Mouse (Mus musculus): ENCODE measurements at regions not wholly inside any gene's neighbourhood (a gene's known extent, or its start where the extent isn't known, plus 50 kb on each side); places are given as distances from the start of the nearest gene placed in this dataset.

DNA sequence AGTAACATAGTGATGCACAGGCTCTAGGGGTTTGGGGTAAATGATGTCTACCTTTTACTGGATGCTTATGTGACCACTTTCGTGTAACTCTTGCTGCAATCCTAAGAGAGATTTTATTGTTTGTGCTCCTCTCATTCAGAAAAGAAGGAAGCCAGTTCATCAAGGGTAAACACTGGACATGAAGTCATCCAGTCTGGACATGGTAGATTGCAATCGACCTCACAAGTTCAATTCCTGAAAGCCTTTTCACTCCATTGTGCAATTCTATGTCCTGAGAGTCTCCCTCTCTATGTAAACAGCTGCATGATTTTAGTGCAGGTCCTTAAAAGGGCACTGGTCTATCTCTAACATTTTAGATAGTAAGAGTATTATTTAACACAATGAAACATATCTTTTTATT lies 73.5 kb upstream of the Gm16223 start:
- TF ChIP-seq CTCF (IDR thresholded peaks at IDR 0.05; ENCODE audit: borderline replicate concordance, extremely low read depth, insufficient read depth, insufficient read length) (no peak), POLR2A (IDR thresholded peaks at IDR 0.05; ENCODE audit: borderline replicate concordance, extremely low read depth, insufficient read depth, insufficient read length, poor library complexity, severe bottlenecking) (no peak)
- DNase-seq (ENCODE audit: low read depth): no peak

DNA sequence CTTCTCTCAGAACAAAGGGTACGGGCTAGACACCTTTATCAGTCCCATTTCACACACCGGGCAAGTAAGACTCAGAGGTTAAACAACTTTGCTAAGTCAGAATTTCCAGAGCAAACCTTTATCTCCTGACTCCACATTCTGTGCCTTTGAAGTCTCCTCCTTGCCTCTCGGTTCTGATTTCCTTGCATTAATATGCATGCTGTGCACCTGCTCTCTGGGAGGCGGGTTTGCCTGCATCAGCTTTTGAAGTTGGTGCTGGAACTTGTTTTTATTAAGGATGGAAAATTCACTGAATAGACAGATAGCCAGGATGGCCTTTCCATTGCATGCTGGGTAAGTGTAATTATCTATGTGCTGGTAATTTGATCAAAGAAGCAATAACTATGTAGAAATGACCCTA lies 84.2 kb upstream of the Gm16223 start:
- TF ChIP-seq POLR2A (IDR thresholded peaks at IDR 0.05; ENCODE audit: borderline replicate concordance, extremely low read depth, insufficient read depth, insufficient read length, poor library complexity, severe bottlenecking) (no peak), CTCF (IDR thresholded peaks at IDR 0.05; ENCODE audit: borderline replicate concordance, extremely low read depth, insufficient read depth, insufficient read length) (no peak)
- DNase-seq (ENCODE audit: low read depth): peak; percentile 49

DNA sequence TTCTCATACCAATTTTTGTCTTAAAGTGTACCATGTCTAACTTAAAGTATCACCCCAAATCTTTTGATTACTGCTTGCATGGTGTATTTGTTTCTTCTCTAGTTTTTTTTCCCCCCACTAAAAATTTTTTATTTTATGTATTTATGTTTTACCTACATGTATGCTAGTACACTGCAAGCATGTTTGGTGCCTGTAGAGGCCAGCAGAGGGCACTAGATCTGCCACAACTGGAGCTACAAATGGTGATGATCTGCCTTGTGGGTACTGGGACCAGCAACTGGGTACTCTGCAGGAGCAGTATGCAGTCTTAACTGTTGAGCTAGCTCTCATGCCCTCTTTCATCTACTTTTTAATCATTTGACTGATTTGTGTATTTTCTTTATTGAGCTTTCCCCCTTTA lies 92.2 kb upstream of the Gm16223 start:
- DNase-seq (ENCODE audit: low read depth): no peak
- peak; percentile 5; the same call in 1 of the 2 replicates for TF ChIP-seq CTCF (IDR thresholded peaks at IDR 0.05; ENCODE audit: borderline replicate concordance, extremely low read depth, insufficient read depth, insufficient read length)
- TF ChIP-seq POLR2A (IDR thresholded peaks at IDR 0.05; ENCODE audit: borderline replicate concordance, extremely low read depth, insufficient read depth, insufficient read length, poor library complexity, severe bottlenecking): no peak

DNA sequence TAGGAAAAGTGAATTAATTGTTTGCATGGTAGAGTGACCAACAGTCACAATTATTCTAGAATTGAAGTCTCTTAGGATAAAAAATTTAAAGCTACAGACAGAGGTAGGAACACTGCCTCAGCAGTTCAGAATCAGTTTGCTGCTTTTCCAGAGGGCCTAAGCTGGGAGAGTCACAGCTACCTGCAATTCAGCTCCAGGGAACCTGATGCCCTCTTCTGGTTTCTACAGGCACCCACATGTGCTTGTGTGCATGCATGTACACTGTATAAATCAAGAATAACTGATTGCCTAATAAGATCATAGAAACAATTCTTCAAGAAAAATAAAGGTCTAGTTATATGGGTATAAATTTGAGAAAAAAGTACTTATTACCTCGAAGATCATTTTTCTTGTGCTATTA lies 96.6 kb upstream of the Gm16223 start:
- TF ChIP-seq CTCF (IDR thresholded peaks at IDR 0.05; ENCODE audit: borderline replicate concordance, extremely low read depth, insufficient read depth, insufficient read length): peak; percentile 14; the same call in 1 of the 2 replicates
- TF ChIP-seq POLR2A (IDR thresholded peaks at IDR 0.05; ENCODE audit: borderline replicate concordance, extremely low read depth, insufficient read depth, insufficient read length, poor library complexity, severe bottlenecking): no peak
- peak; percentile 37 for DNase-seq (ENCODE audit: low read depth)

DNA sequence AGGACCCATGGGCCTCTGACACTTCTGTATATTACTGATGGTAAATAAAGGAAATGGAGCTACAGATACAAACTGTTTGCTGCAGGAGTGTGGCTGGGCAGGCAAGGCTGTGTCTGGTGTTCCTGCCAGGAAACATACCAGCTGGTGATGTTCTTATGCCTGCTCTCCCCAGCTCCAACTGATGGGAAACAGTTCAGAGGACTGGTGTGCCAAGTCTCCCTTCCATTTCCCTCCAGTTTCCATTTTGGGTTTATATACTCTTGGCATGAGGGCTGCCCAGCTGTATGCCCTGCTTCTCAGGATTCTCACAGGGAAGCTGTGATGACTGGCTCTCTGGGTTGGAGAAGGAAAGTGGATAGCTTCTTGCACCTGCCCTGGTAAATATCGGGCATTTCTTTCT lies 100.8 kb upstream of the Gm16223 start:
- peak; percentile 41 for DNase-seq (ENCODE audit: low read depth)
- TF ChIP-seq POLR2A (IDR thresholded peaks at IDR 0.05; ENCODE audit: borderline replicate concordance, extremely low read depth, insufficient read depth, insufficient read length, poor library complexity, severe bottlenecking): no peak
- no peak for TF ChIP-seq CTCF (IDR thresholded peaks at IDR 0.05; ENCODE audit: borderline replicate concordance, extremely low read depth, insufficient read depth, insufficient read length)

DNA sequence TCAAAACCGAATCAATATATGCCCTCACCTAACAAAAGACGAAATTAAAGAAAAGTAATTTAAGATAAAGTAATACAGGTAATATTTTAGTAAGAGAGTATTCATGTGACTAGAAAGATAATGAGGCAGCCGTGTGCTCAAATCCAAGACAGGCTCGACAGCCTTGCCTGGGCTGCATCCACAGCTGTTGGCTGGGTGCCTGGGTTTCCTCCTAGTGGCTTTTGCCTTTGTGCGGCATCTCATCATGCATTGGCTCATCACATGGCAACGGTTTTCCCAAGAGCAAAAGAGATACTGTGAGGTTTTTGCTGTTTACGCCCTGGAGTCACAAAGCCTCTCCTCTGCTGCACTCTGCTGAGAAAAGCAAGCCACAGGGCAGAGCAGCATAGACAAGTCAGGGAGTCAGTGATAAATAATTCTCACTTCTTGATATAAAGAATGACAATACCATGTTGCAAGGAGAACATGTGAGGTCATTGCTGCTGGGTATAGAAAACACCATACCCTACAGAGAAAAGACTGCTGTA lies 103.1 kb upstream of the Bod1l start:
- DNase-seq (ENCODE audit: low read depth): peak; percentile 82

DNA sequence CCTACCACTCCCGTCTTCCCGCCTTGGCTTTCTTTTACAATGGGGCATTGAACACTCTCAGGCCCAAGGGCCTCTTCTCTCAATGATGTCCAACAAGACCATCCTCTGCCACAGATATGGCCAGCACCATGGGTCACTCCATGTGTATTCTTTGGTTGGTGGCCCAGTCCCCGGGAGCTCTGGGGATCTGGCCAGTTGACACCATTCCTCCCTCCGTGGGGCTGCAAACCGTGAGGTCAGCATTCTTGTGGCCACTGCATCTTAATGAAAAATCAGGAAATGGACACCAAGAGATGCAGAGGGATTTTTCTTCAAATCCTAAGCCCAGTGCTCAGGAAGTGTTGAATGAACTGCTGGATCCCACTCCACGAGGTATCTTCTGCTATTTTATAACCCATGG lies 99.3 kb upstream of the Bod1l start:
- TF ChIP-seq CTCF (IDR thresholded peaks at IDR 0.05; ENCODE audit: borderline replicate concordance, extremely low read depth, insufficient read depth, insufficient read length) (no peak), POLR2A (IDR thresholded peaks at IDR 0.05; ENCODE audit: borderline replicate concordance, extremely low read depth, insufficient read depth, insufficient read length, poor library complexity, severe bottlenecking) (no peak)
- no peak for DNase-seq (ENCODE audit: low read depth)

More for the DNA sequence above, 103.1 kb upstream of the Bod1l start:
- TF ChIP-seq CTCF (IDR thresholded peaks at IDR 0.05; ENCODE audit: borderline replicate concordance, extremely low read depth, insufficient read depth, insufficient read length) (no peak), POLR2A (IDR thresholded peaks at IDR 0.05; ENCODE audit: borderline replicate concordance, extremely low read depth, insufficient read depth, insufficient read length, poor library complexity, severe bottlenecking) (no peak)

DNA sequence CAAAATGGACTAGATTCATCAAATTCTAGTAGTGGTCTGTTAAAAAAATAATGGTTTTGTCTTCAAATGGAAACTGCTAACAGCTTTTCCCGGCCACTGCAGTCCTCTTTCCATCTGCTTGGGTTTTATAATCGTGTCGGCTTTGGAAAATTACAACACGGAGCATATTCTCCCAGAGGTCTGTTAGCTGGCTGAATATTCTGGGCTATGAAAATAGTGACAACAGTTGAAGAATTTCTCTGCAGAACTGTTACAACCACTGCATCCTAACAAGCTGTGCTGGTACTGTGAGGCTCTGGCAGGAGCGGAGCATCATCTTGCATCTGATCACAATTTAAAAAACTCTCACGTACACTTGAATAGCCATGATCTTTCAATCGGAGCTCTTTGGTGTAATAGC lies 98.0 kb upstream of the Bod1l start:
- TF ChIP-seq POLR2A (IDR thresholded peaks at IDR 0.05; ENCODE audit: borderline replicate concordance, extremely low read depth, insufficient read depth, insufficient read length, poor library complexity, severe bottlenecking) (no peak), CTCF (IDR thresholded peaks at IDR 0.05; ENCODE audit: borderline replicate concordance, extremely low read depth, insufficient read depth, insufficient read length) (no peak)

DNA sequence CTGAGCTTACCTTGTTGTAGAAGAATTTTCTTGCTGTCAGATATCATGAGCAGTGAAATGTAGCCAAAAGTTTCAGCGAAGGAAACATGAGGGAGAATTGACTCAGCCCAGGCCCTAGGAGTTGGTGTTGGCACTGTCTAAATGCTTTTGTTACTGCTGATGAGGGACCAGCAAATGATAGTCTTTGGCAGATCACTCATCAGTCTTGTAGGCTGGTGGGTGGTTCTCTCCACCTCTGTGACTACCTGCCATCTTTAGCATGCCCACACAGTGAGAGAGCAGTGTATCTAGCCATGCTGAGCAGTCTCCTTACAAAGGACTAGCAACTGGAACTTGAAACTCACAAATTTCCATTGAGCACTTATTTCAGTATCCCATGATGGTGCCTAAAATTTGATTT lies 97.1 kb upstream of the Bod1l start:
- no peak for DNase-seq (ENCODE audit: low read depth)
- TF ChIP-seq POLR2A (IDR thresholded peaks at IDR 0.05; ENCODE audit: borderline replicate concordance, extremely low read depth, insufficient read depth, insufficient read length, poor library complexity, severe bottlenecking) (no peak), CTCF (IDR thresholded peaks at IDR 0.05; ENCODE audit: borderline replicate concordance, extremely low read depth, insufficient read depth, insufficient read length) (no peak)

More for the DNA sequence above, 98.0 kb upstream of the Bod1l start:
- peak; percentile 35 for DNase-seq (ENCODE audit: low read depth)

DNA sequence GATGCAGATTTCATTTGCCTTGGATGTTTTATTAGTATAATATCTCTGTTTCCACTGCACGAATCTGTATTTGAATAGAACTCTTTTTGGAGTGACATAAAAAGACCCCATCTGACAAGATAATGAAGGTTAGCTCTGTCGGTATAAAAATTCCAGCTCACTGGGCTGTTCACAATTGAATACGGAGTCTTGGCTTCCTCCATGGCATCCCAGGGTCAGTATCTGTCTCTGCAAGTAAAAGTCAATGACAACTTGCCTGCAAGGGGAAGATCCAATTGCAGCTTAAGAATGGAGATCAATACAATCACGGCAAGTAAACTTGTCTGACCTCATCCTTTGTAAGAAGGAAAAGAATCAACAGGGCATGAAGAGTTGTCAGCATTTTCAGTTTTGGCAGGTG lies 95.6 kb upstream of the Bod1l start:
- no peak for TF ChIP-seq POLR2A (IDR thresholded peaks at IDR 0.05; ENCODE audit: borderline replicate concordance, extremely low read depth, insufficient read depth, insufficient read length, poor library complexity, severe bottlenecking)
- no peak for TF ChIP-seq CTCF (IDR thresholded peaks at IDR 0.05; ENCODE audit: borderline replicate concordance, extremely low read depth, insufficient read depth, insufficient read length)
- DNase-seq (ENCODE audit: low read depth): peak; percentile 14

DNA sequence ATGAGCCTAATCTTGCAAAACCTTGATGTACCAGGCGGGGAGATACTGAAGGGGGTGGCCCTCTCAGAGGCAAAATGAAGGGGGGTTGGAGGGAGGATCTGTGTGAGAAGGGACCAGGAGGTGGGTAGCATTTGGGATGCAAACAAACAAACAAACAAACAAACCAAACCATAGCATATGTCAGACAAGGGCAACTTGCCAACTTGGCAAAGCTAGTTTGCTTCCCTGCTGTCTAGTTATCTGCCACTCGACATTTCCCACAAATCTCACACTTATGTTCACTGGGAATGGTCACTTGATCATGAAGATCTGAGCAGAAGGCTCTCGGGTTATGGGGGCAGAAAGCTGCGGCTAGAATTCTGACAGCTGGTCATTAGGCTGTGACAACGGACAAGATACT lies 65.9 kb upstream of the Bod1l start:
- peak; percentile 72 for DNase-seq (ENCODE audit: low read depth)

DNA sequence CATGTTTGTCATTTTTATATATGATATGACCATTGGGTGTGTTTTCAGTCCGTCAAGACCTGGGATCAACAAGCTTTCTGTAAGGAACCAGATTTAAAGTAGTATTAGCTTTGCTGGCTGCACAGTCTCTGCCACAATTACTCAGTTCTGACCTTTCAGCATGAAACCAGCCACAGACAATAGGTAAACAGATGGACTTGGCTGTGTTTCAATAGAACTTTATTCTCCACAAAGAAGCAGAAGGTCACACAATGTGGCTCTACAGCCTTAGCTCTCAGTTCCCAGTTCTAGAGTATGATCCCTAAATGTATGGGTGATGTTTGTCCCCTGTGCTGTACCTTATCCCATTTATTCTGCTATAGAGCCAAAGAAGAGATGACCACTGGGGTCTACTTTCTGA lies 63.6 kb upstream of the Bod1l start:
- TF ChIP-seq CTCF (IDR thresholded peaks at IDR 0.05; ENCODE audit: borderline replicate concordance, extremely low read depth, insufficient read depth, insufficient read length): no peak
- no peak for TF ChIP-seq POLR2A (IDR thresholded peaks at IDR 0.05; ENCODE audit: borderline replicate concordance, extremely low read depth, insufficient read depth, insufficient read length, poor library complexity, severe bottlenecking)
- DNase-seq (ENCODE audit: low read depth): no peak

More for the DNA sequence above, 65.9 kb upstream of the Bod1l start:
- TF ChIP-seq CTCF (IDR thresholded peaks at IDR 0.05; ENCODE audit: borderline replicate concordance, extremely low read depth, insufficient read depth, insufficient read length) (no peak), POLR2A (IDR thresholded peaks at IDR 0.05; ENCODE audit: borderline replicate concordance, extremely low read depth, insufficient read depth, insufficient read length, poor library complexity, severe bottlenecking) (no peak)

Data from brain, embryonic 14.5 days (tissue).